Comparison of ENCODE assay signal across 27 mouse cellular contexts in genomic region chr7:45767500-45767899, GRCm38 (mm10). TPM values are rescaled to one million over a fixed set of nuclear protein-coding genes. Genes with fewer than 3 reads are reported as not detected.
DNase-seq lines count a peak whose midpoint lies in the region; ATAC-seq and TF ChIP-seq lines count a peak whose summit lies in the region.
"Had no signal": no experiment of that assay in that cellular context is flagged by ENCODE, and none has a peak within 500 bp of the region (broad histone marks: within the 10 kb centered on the region; RNA-seq: fewer than 3 reads in every experiment).

No protein-coding gene starts in this region.

- H3K27me3 ChIP-seq in kidney, adult 2 months (replicated peaks; ENCODE audit: control insufficient read depth, insufficient read depth, low read length) = no peaks in the 10 kb centered on the region
- no peaks in the 10 kb centered on the region for H3K27me3 ChIP-seq in lung, embryonic 15.5 days
- H3K27me3 ChIP-seq: embryonic facial prominence, embryonic 12.5 days; forebrain, embryonic 13.5 days; hindbrain, embryonic 15.5 days had no signal

- peaks cover 12% of the 10 kb centered on the region for H3K4me1 ChIP-seq in kidney, adult 2 months (ENCODE audit: control insufficient read depth, insufficient read depth, low read length)
- H3K4me1 ChIP-seq in lung, embryonic 15.5 days = peaks cover 5% of the 10 kb centered on the region
- H3K4me1 ChIP-seq: embryonic facial prominence, embryonic 12.5 days; forebrain, embryonic 13.5 days; heart, embryonic 12.5 days; hindbrain, embryonic 15.5 days had no signal

- H3K4me3 ChIP-seq in kidney, adult 2 months (ENCODE audit: insufficient read depth, low read depth, low read length) = no peak overlapping the region
- no peak overlapping the region for H3K4me3 ChIP-seq in lung, embryonic 15.5 days
- H3K4me3 ChIP-seq: embryonic facial prominence, embryonic 12.5 days; forebrain, embryonic 13.5 days; gastrocnemius, adult 2 months; heart, embryonic 12.5 days; hindbrain, embryonic 15.5 days had no signal

- H3K9me3 ChIP-seq in lung, embryonic 15.5 days = no peaks in the 10 kb centered on the region
- H3K9me3 ChIP-seq: embryonic facial prominence, embryonic 12.5 days; forebrain, embryonic 13.5 days; hindbrain, embryonic 15.5 days had no signal

- no peak overlapping the region for H3K9ac ChIP-seq in lung, embryonic 15.5 days
- H3K9ac ChIP-seq: embryonic facial prominence, embryonic 12.5 days; forebrain, embryonic 13.5 days; forebrain, postnatal 0 days; heart, embryonic 12.5 days; hindbrain, embryonic 15.5 days had no signal

- WGBS in kidney, adult 2 months = 97% methylated on average over 6 of the region's 6 CpGs
- WGBS in lung, embryonic 15.5 days = 88% methylated on average over 6 of the region's 6 CpGs

- no peak for ATAC-seq in lung, embryonic 15.5 days (ENCODE audit: borderline replicate concordance, extremely low read depth, low FRiP score, low TSS enrichment)
- no peak for ATAC-seq in erythroblast, adult 5-6 weeks (replicated peaks; ENCODE audit: low FRiP score, poor library complexity, severe bottlenecking)
- ATAC-seq: forebrain, embryonic 13.5 days; forebrain, postnatal 0 days; inflammation-experienced regulatory T-cells, adult 6 months had no signal

- no peak for TF ChIP-seq CTCF in kidney, adult 2 months (conservative IDR thresholded peaks at IDR 0.05; ENCODE audit: insufficient read depth, insufficient read length, low read depth, low read length)

- no peak overlapping the region for H3K4me2 ChIP-seq in lung, embryonic 15.5 days
- H3K4me2 ChIP-seq: embryonic facial prominence, embryonic 12.5 days; forebrain, embryonic 13.5 days; heart, embryonic 12.5 days; hindbrain, embryonic 15.5 days had no signal

- DNase-seq in kidney, adult 2 months = no peak
- DNase-seq in kidney, adult 18-20 months = no peak
- DNase-seq in lung, postnatal 36 days = no peak
- peak; percentile 60 for DNase-seq in ZHBTc4 (ENCODE audit: low read depth, low spot score)
- DNase-seq in cerebellum, postnatal 25 days = no peak
- DNase-seq: adrenal gland, adult 2 months; adrenal gland, postnatal 25 days; cerebellum, adult 2 months; cerebellum, postnatal 10 days; embryo, embryonic 11 days; forebrain, postnatal 0 days; gastrocnemius, adult 2 months; gastrocnemius, postnatal 25 days had no signal

- H3K27ac ChIP-seq in kidney, adult 2 months (ENCODE audit: insufficient read depth, low read depth, low read length) = 0 out of 2 replicates have a peak overlapping the region, but pooled peaks have one; percentile 10
- 0 out of 2 replicates have a peak overlapping the region, but pooled peaks have one; percentile 55 for H3K27ac ChIP-seq in lung, embryonic 15.5 days
- H3K27ac ChIP-seq: embryonic facial prominence, embryonic 12.5 days; forebrain, embryonic 13.5 days; gastrocnemius, adult 2 months; hindbrain, embryonic 15.5 days had no signal

- TF ChIP-seq POLR2A in kidney, adult 2 months (IDR thresholded peaks at IDR 0.05; ENCODE audit: low read depth, low read length) = no peak

- H3K36me3 ChIP-seq in kidney, adult 2 months (ENCODE audit: control insufficient read depth, insufficient read depth, low read length) = no peaks in the 10 kb centered on the region
- no peaks in the 10 kb centered on the region for H3K36me3 ChIP-seq in lung, embryonic 15.5 days
- H3K36me3 ChIP-seq: embryonic facial prominence, embryonic 12.5 days; heart, embryonic 12.5 days; hindbrain, embryonic 15.5 days had no signal

RNA-seq across cellular contexts. Expression of gene Lmtk3, which starts 16.0 kb away (rescaled TPM):
- polyA plus RNA-seq in kidney, adult 2 months (2012; rRNA removed) = 5.7 and 7.3 TPM in 2 replicates
- polyA plus RNA-seq in lung, embryonic 15.5 days (2015; fragmentation: Nextera tagmentation; extraction: Ambion mirVana) = 1.1 and 1.4 TPM in 2 replicates
- total RNA-seq in erythroblast, adult 5-6 weeks (2015; ENCODE audit: low replicate concordance) = not detected in 2 replicates
- not detected in 2 replicates for total RNA-seq in erythroblast, adult 5-6 weeks (2017; ENCODE audit: low replicate concordance)
- total RNA-seq: common myeloid progenitor, adult 5-6 weeks; granulocyte monocyte progenitor cell, adult 5-6 weeks had no signal

RNA-seq across cellular contexts. Expression of gene Sult2b1, which starts 17.0 kb away (rescaled TPM):
- polyA plus RNA-seq in kidney, adult 2 months (2012; rRNA removed) = 4.2 and 6.1 TPM in 2 replicates
- 6.1 and 7.8 TPM in 2 replicates for polyA plus RNA-seq in lung, embryonic 15.5 days (2015; fragmentation: Nextera tagmentation; extraction: Ambion mirVana)
- total RNA-seq in erythroblast, adult 5-6 weeks (2015; ENCODE audit: low replicate concordance) = not detected in 2 replicates
- total RNA-seq in erythroblast, adult 5-6 weeks (2017; ENCODE audit: low replicate concordance) = not detected in 2 replicates
- total RNA-seq: gastrocnemius, adult 2 months; gastrocnemius, postnatal 25 days; heart, adult 8-10 months; heart, postnatal 25 days had no signal

RNA-seq across cellular contexts. Expression of gene Spaca4, which starts 41.9 kb away (rescaled TPM):
- polyA plus RNA-seq in kidney, adult 2 months (2012; rRNA removed) = 0.15 and 0.28 TPM in 2 replicates
- polyA plus RNA-seq in lung, embryonic 15.5 days (2015; fragmentation: Nextera tagmentation; extraction: Ambion mirVana) = not detected in 2 replicates
- total RNA-seq in erythroblast, adult 5-6 weeks (2015; ENCODE audit: low replicate concordance) = not detected in 2 replicates
- not detected in 2 replicates for total RNA-seq in erythroblast, adult 5-6 weeks (2017; ENCODE audit: low replicate concordance)
- total RNA-seq: adrenal gland, adult 2 months; adrenal gland, postnatal 25 days; common myeloid progenitor, adult 5-6 weeks; forebrain, postnatal 0 days; gastrocnemius, adult 2 months; gastrocnemius, postnatal 25 days; granulocyte monocyte progenitor cell, adult 5-6 weeks; heart, adult 8-10 months; heart, postnatal 25 days; MEL had no signal
- polyA plus RNA-seq: adrenal gland, adult 2 months; cerebellum, adult 2 months; embryonic facial prominence, embryonic 12.5 days; forebrain, embryonic 13.5 days; forebrain, postnatal 0 days; heart, embryonic 12.5 days; heart, embryonic 16.5 days; hindbrain, embryonic 11.5 days; hindbrain, embryonic 15.5 days; inflammation-experienced regulatory T-cells, adult 6 months had no signal

RNA-seq across cellular contexts. Expression of gene Fam83e, which starts 46.5 kb away (rescaled TPM):
- polyA plus RNA-seq in kidney, adult 2 months (2012; rRNA removed) = 0.19 and 0.35 TPM in 2 replicates
- 1.4 and 1.5 TPM in 2 replicates for polyA plus RNA-seq in lung, embryonic 15.5 days (2015; fragmentation: Nextera tagmentation; extraction: Ambion mirVana)
- total RNA-seq in erythroblast, adult 5-6 weeks (2015; ENCODE audit: low replicate concordance) = not detected in 2 replicates
- not detected in 2 replicates for total RNA-seq in erythroblast, adult 5-6 weeks (2017; ENCODE audit: low replicate concordance)
- polyA plus RNA-seq: forebrain, postnatal 0 days had no signal

RNA-seq across cellular contexts. Expression of gene Cyth2, which starts 46.9 kb away (rescaled TPM):
- 43.3 and 44.7 TPM in 2 replicates for polyA plus RNA-seq in kidney, adult 2 months (2012; rRNA removed)
- 115 and 122 TPM in 2 replicates for polyA plus RNA-seq in lung, embryonic 15.5 days (2015; fragmentation: Nextera tagmentation; extraction: Ambion mirVana)
- 10.6 and 10.7 TPM in 2 replicates for total RNA-seq in erythroblast, adult 5-6 weeks (2015; ENCODE audit: low replicate concordance)
- total RNA-seq in erythroblast, adult 5-6 weeks (2017; ENCODE audit: low replicate concordance) = 11.6 and 14.5 TPM in 2 replicates
